Mouse (Mus musculus) MEL (cell line): ENCODE results near the gene Cavin4. TPM values are rescaled to one million over a fixed set of nuclear protein-coding genes. Genes with fewer than 3 reads are reported as not detected.

ENCODE experiments used
- DNase-seq: peaks from one replicate; pipeline ENCODE4 v3.0.0; 2011; ENCODE audit warnings: low read depth, low spot score
- H3K27ac ChIP-seq: 2 replicates; pipeline ENCODE4 v1.5.1; 2012; ENCODE audit warnings: low read depth, mild to moderate bottlenecking, control low read depth, low read length, moderate library complexity; ENCODE audit not compliant: control insufficient read depth
- H3K27me3 ChIP-seq, 2 experiments: fragments of 150-350 bp in 1 of 2; sonication (generic) in 1 of 2; 2 replicates each; pipeline ENCODE4 v1.6.1; 2012; ENCODE audit warnings: low read length in 2 of 2, mild to moderate bottlenecking in 2 of 2, improper control_type of control experiment in 1 of 2, moderate library complexity in 1 of 2; ENCODE audit not compliant: insufficient read depth in 2 of 2, control insufficient read depth in 1 of 2
- H3K36me3 ChIP-seq, 2 experiments: 2 replicates each; pipeline ENCODE4 v1.6.1; 2012 to 2014; ENCODE audit warnings: low read length in 2 of 2, improper control_type of control experiment in 1 of 2, inconsistent platforms in 1 of 2, mild to moderate bottlenecking in 1 of 2; ENCODE audit not compliant: insufficient read depth in 2 of 2, control insufficient read depth in 1 of 2
- H3K4me1 ChIP-seq, 2 experiments: fragments of 150-350 bp in 1 of 2; sonication (generic) in 1 of 2; 2 replicates each; pipeline ENCODE4 v1.6.1; 2012; ENCODE audit warnings: low read length in 2 of 2, improper control_type of control experiment in 1 of 2, mild to moderate bottlenecking in 1 of 2; ENCODE audit not compliant: insufficient read depth in 2 of 2, control insufficient read depth in 1 of 2
- H3K4me3 ChIP-seq, 2 experiments: fragments of 150-350 bp in 1 of 2; sonication (generic) in 1 of 2; 2 replicates each; pipeline ENCODE4 v1.5.1; 2012; ENCODE audit warnings: low read depth in 2 of 2, low read length in 2 of 2, mild to moderate bottlenecking in 2 of 2, moderate library complexity in 2 of 2, control low read depth in 1 of 2, improper control_type of control experiment in 1 of 2; ENCODE audit not compliant: control insufficient read depth in 1 of 2, insufficient read depth in 1 of 2
- H3K79me2 ChIP-seq: 2 replicates; pipeline ENCODE4 v1.6.1; 2012; ENCODE audit warnings: mild to moderate bottlenecking, low read length, moderate library complexity; ENCODE audit not compliant: control insufficient read depth, poor library complexity, insufficient read depth
- H3K9ac ChIP-seq: 2 replicates; pipeline ENCODE4 v1.6.1; 2012; ENCODE audit warnings: low read depth, mild to moderate bottlenecking, control low read depth, low read length, moderate library complexity; ENCODE audit not compliant: control insufficient read depth, poor library complexity, severe bottlenecking
- H3K9me3 ChIP-seq: fragments of 150-350 bp; sonication (generic); replicated peaks from 2 replicates; pipeline ENCODE4 v1.6.1; 2012; ENCODE audit warnings: mild to moderate bottlenecking, low read length, improper control_type of control experiment, moderate library complexity; ENCODE audit not compliant: insufficient read depth
- CHD1 ChIP-seq: IDR thresholded peaks from 2 replicates; pipeline ENCODE4 v1.6.1; 2012; ENCODE audit warnings: low read depth, mild to moderate bottlenecking, inconsistent platforms, low read length, improper control_type of control experiment
- CTCF ChIP-seq, 3 experiments: IDR thresholded peaks in 2 of 3; conservative IDR thresholded peaks in 1 of 3; 2 replicates each; pipeline ENCODE4 v1.5.1; 2011 to 2012; ENCODE audit warnings: low read length in 3 of 3, low read depth in 2 of 3, mild to moderate bottlenecking in 2 of 3, improper control_type of control experiment in 1 of 3, inconsistent platforms in 1 of 3, mixed read lengths in 1 of 3, moderate library complexity in 1 of 3; ENCODE audit not compliant: control insufficient read depth in 1 of 3, insufficient read depth in 1 of 3, poor library complexity in 1 of 3, severe bottlenecking in 1 of 3
- E2F4 ChIP-seq: IDR thresholded peaks from 2 replicates; pipeline ENCODE4 v1.6.1; 2011; ENCODE audit warnings: low read depth, low read length, improper control_type of control experiment, borderline replicate concordance
- EP300 ChIP-seq, 2 experiments: IDR thresholded peaks; 2 replicates each; pipeline ENCODE4 v1.6.1; 2011; ENCODE audit warnings: improper control_type of control experiment in 2 of 2, low read length in 2 of 2, low read depth in 1 of 2, mild to moderate bottlenecking in 1 of 2
- GATA1 ChIP-seq: IDR thresholded peaks from 2 replicates; pipeline ENCODE4 v1.6.1; 2011; ENCODE audit warnings: low read depth, low read length, improper control_type of control experiment
- HCFC1 ChIP-seq: IDR thresholded peaks from 2 replicates; pipeline ENCODE4 v1.6.1; 2012; ENCODE audit warnings: low read depth, mild to moderate bottlenecking, inconsistent platforms, low read length, improper control_type of control experiment, moderate library complexity
- MXI1 ChIP-seq: IDR thresholded peaks from 2 replicates; pipeline ENCODE4 v1.6.1; 2011; ENCODE audit warnings: mild to moderate bottlenecking, low read depth, low read length, improper control_type of control experiment
- MYC ChIP-seq: IDR thresholded peaks from 2 replicates; pipeline ENCODE4 v1.6.1; 2011; ENCODE audit warnings: low read depth, mild to moderate bottlenecking, low read length, improper control_type of control experiment, moderate library complexity
- NELFE ChIP-seq: IDR thresholded peaks from 2 replicates; pipeline ENCODE4 v1.6.1; 2011; ENCODE audit warnings: low read depth, low read length, improper control_type of control experiment
- NRF1 ChIP-seq: IDR thresholded peaks from 2 replicates; pipeline ENCODE4 v1.6.1; 2014; ENCODE audit warnings: low read depth, mild to moderate bottlenecking, inconsistent platforms, low read length, improper control_type of control experiment, moderate library complexity; ENCODE audit not compliant: poor library complexity, insufficient read depth, severe bottlenecking
- POLR2AphosphoS5 ChIP-seq: IDR thresholded peaks from 2 replicates; pipeline ENCODE4 v1.6.1; 2012; ENCODE audit warnings: low read depth, borderline replicate concordance, mild to moderate bottlenecking, inconsistent platforms, low read length, moderate library complexity, mixed read lengths
- SIN3A ChIP-seq: IDR thresholded peaks from 2 replicates; pipeline ENCODE4 v1.6.1; 2012; ENCODE audit warnings: low read length, improper control_type of control experiment, inconsistent platforms
- TCF12 ChIP-seq: IDR thresholded peaks from 2 replicates; pipeline ENCODE4 v1.6.1; 2014; ENCODE audit warnings: low read depth, mild to moderate bottlenecking, inconsistent platforms, low read length, improper control_type of control experiment, moderate library complexity
- UBTF ChIP-seq: IDR thresholded peaks from 2 replicates; pipeline ENCODE4 v1.6.1; 2012; ENCODE audit warnings: low read depth, mild to moderate bottlenecking, inconsistent platforms, low read length, improper control_type of control experiment, moderate library complexity, borderline replicate concordance; ENCODE audit not compliant: insufficient read depth
- USF2 ChIP-seq, 2 experiments: IDR thresholded peaks; 2 replicates each; pipeline ENCODE4 v1.6.1; 2011 to 2012; ENCODE audit warnings: improper control_type of control experiment in 2 of 2, low read length in 2 of 2, borderline replicate concordance in 1 of 2, inconsistent platforms in 1 of 2, low read depth in 1 of 2, mild to moderate bottlenecking in 1 of 2; ENCODE audit not compliant: insufficient read depth in 1 of 2
- ZMIZ1 ChIP-seq: IDR thresholded peaks from 2 replicates; pipeline ENCODE4 v1.6.1; 2012; ENCODE audit warnings: low read depth, mild to moderate bottlenecking, inconsistent platforms, low read length, improper control_type of control experiment, moderate library complexity
- ZNF384 ChIP-seq: IDR thresholded peaks from 2 replicates; pipeline ENCODE4 v1.6.1; 2012; ENCODE audit warnings: low read depth, mild to moderate bottlenecking, inconsistent platforms, low read length, improper control_type of control experiment
- polyA plus RNA-seq, 2 experiments: library from polyadenylated mRNA; stranded (reverse) in 1 of 2; unstranded in 1 of 2; fragments of >175 nt in 1 of 2; fragments of >200 nt in 1 of 2; gene quantifications; 2 replicates each; pipeline versions ENCODE4 v1.2.1 to v1.2.4; 2012; ENCODE audit warnings: low replicate concordance in 2 of 2, low read depth in 1 of 2; ENCODE audit not compliant: insufficient read length in 2 of 2, insufficient read depth in 1 of 2, missing spikeins in 1 of 2
- total RNA-seq: library from RNA; depleted of rRNA; stranded (reverse); fragments of 300-350 nt; gene quantifications from 2 replicates; pipeline ENCODE4 v1.2.3, GENCODE M21; 2012

Gene Cavin4
- total and polyA plus RNA-seq, 3 experiments = not detected

- no peak overlapping the region for H3K27ac ChIP-seq
- TF ChIP-seq CTCF (IDR thresholded peaks at IDR 0.05 in 2 of 3, conservative IDR thresholded peaks at IDR 0.05 in 1 of 3; ENCODE audit: control insufficient read depth in 1 of 3, insufficient read depth in 1 of 3, low read depth in 2 of 3, low read length in 3 of 3, poor library complexity in 1 of 3, severe bottlenecking in 1 of 3) (peak; percentile 30 to 42 (median 37)), ZNF384 (no peak)
- no peaks in the 10 kb centered on the region for H3K9me3 ChIP-seq
- H3K9ac ChIP-seq = no peak overlapping the region
- DNase-seq = peak; percentile 8
- H3K27me3 ChIP-seq = no peaks in the 10 kb centered on the region; a peak in 1 of 4 replicates
- H3K79me2 ChIP-seq = no peaks in the 10 kb centered on the region
- no peaks in the 10 kb centered on the region for H3K4me1 ChIP-seq
- H3K36me3 ChIP-seq = no peaks in the 10 kb centered on the region
- no peak overlapping the region for H3K4me3 ChIP-seq
These were observed 29.3 kb upstream of the Cavin4 start for GRCm38 (mm10) chr4:48634058-48634457.

- no peaks in the 10 kb centered on the region for H3K36me3 ChIP-seq
- H3K27me3 ChIP-seq = no peaks in the 10 kb centered on the region
- no peak overlapping the region for H3K27ac ChIP-seq
- TF ChIP-seq HCFC1 (no peak), ZNF384 (no peak), USF2 (IDR thresholded peaks at IDR 0.05; ENCODE audit: borderline replicate concordance in 1 of 2, insufficient read depth in 1 of 2, low read depth in 1 of 2, low read length in 2 of 2) (no peak), NRF1 (no peak), CHD1 (no peak), MYC (no peak), GATA1 (no peak), UBTF (no peak), EP300 (IDR thresholded peaks at IDR 0.05; ENCODE audit: low read depth in 1 of 2, low read length in 2 of 2) (no peak), MXI1 (no peak), CTCF (IDR thresholded peaks at IDR 0.05 in 2 of 3, conservative IDR thresholded peaks at IDR 0.05 in 1 of 3; ENCODE audit: control insufficient read depth in 1 of 3, insufficient read depth in 1 of 3, low read depth in 2 of 3, low read length in 3 of 3, poor library complexity in 1 of 3, severe bottlenecking in 1 of 3) (no peak), NELFE (no peak), TCF12 (no peak)
- H3K9ac ChIP-seq = no peak overlapping the region
- H3K9me3 ChIP-seq = no peaks in the 10 kb centered on the region
- no peak overlapping the region for H3K4me3 ChIP-seq
- no peaks in the 10 kb centered on the region for H3K4me1 ChIP-seq
- DNase-seq = no peak
- no peaks in the 10 kb centered on the region for H3K79me2 ChIP-seq
These were observed 26.5 kb upstream of the Cavin4 start for GRCm38 (mm10) chr4:48636831-48637230.

GRCm38 (mm10) chr4:48638132-48638531 lies 25.2 kb upstream of the Cavin4 start:
- H3K27me3 ChIP-seq = no peaks in the 10 kb centered on the region
- no peak overlapping the region for H3K4me3 ChIP-seq
- H3K79me2 ChIP-seq = no peaks in the 10 kb centered on the region
- H3K27ac ChIP-seq = no peak overlapping the region
- H3K9ac ChIP-seq = no peak overlapping the region
- H3K36me3 ChIP-seq = no peaks in the 10 kb centered on the region
- DNase-seq = no peak
- no peaks in the 10 kb centered on the region for H3K4me1 ChIP-seq
- TF ChIP-seq NRF1 = no peak
- TF ChIP-seq CHD1 = no peak
- TF ChIP-seq POLR2AphosphoS5 = no peak
- TF ChIP-seq SIN3A = no peak
- no peak for TF ChIP-seq E2F4
- no peak for TF ChIP-seq ZMIZ1
- no peaks in the 10 kb centered on the region for H3K9me3 ChIP-seq
